Mouse (Mus musculus) spleen, adult 2 months (tissue): Measurements from ENCODE around the gene Adamts13. TPM values are rescaled to one million over a fixed set of nuclear protein-coding genes. Genes with fewer than 3 reads are reported as not detected.
A peak's percentile ranks its signal among the peaks of the same experiment; 100 is the strongest.

Experiments
- DNase-seq, 2 experiments: peaks; one replicate each; pipeline versions ENCODE4 v3.0.0 to v3.0.0-alpha.2; 2012 to 2021; ENCODE audit warnings: low spot score in 2 of 2, low read depth in 1 of 2
- H3K27ac ChIP-seq: fragments of 200-500 bp; 2 replicates; pipeline ENCODE4 v1.5.1; 2012; ENCODE audit warnings: low read length, inconsistent platforms; ENCODE audit not compliant: insufficient read depth
- H3K27me3 ChIP-seq: fragments of 200-500 bp; 2 replicates; pipeline ENCODE4 v1.6.1; 2012; ENCODE audit warnings: mild to moderate bottlenecking, moderate library complexity, low read length, inconsistent platforms; ENCODE audit not compliant: control insufficient read depth, insufficient read depth
- H3K36me3 ChIP-seq: fragments of 200-500 bp; 2 replicates; pipeline ENCODE4 v1.6.1; 2012; ENCODE audit warnings: mild to moderate bottlenecking, low read length, inconsistent platforms; ENCODE audit not compliant: control insufficient read depth, insufficient read depth
- H3K4me1 ChIP-seq: fragments of 200-500 bp; 2 replicates; pipeline ENCODE4 v1.6.1; 2011; ENCODE audit warnings: inconsistent platforms; ENCODE audit not compliant: control insufficient read depth, insufficient read depth, insufficient read length
- H3K4me3 ChIP-seq: fragments of 200-500 bp; 2 replicates; pipeline ENCODE4 v1.5.1; 2011; ENCODE audit warnings: mild to moderate bottlenecking, inconsistent platforms; ENCODE audit not compliant: insufficient read depth, insufficient read length; ENCODE audit errors: extremely low read depth
- CTCF ChIP-seq: fragments of 200-500 bp; IDR thresholded peaks from 2 replicates; pipeline ENCODE4 v1.5.1; 2011; ENCODE audit warnings: mild to moderate bottlenecking, inconsistent platforms; ENCODE audit not compliant: insufficient read depth, insufficient read length, insufficient replicate concordance; ENCODE audit errors: extremely low read depth
- POLR2A ChIP-seq: fragments of 200-500 bp; IDR thresholded peaks from 2 replicates; pipeline ENCODE4 v1.6.1; 2011; ENCODE audit warnings: low read depth, low read length, inconsistent platforms
- WGBS: fragments of 180-500 bp; shearing (Covaris S2); methylation state at CpG from one replicate; pipeline ENCODE4 v1.1.7; 2018; 5-methylcytosine and 5-hydroxymethylcytosine counted together
- polyA plus RNA-seq: library from polyadenylated mRNA; depleted of rRNA; stranded (reverse); fragments of >200 nt; gene quantifications from 2 replicates; pipeline ENCODE4 v1.2.3, GENCODE M21; 2012

Gene Adamts13
- polyA plus RNA-seq, 1 experiment = 2.4 TPM

DNA sequence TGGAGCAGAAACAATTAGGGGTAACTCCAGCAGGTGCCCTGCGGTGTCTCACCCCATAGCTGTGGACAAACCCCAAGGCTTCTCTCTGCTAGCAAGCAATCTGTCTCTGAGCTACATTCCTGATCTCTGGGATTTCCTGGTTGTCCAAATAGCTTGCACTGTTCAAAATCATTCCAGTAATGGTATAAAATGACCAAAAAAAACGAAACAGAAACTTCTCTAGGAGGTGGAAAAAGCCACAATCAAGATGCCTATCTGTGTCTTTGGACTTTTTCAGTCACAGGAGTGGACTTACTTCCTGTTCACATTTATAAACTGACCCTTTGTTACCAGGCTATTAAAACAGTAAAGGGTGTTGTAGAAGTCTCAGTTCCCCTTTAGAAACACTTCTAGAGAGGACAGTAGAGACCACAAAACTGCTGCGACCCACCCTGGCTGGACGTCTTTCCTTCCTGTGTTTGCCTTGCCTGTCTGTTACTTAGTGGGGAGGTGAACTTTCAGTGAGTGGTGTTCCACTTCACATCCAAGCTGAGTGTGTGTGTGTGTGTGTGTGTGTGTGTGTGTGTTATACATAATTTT lies 55.3 kb downstream of the Adamts13 start:
- peak overlapping the region; percentile 84 for H3K27ac ChIP-seq
- 12% methylated on average over 4 of the region's 4 CpGs for WGBS
- H3K36me3 ChIP-seq = no peaks in the 10 kb centered on the region
- TF ChIP-seq POLR2A (no peak), CTCF (no peak)
- H3K27me3 ChIP-seq = no peaks in the 10 kb centered on the region
- peaks cover 26% of the 10 kb centered on the region for H3K4me1 ChIP-seq
- H3K4me3 ChIP-seq = peak overlapping the region; percentile 55
- DNase-seq = peak; percentile 27 to 39

DNA sequence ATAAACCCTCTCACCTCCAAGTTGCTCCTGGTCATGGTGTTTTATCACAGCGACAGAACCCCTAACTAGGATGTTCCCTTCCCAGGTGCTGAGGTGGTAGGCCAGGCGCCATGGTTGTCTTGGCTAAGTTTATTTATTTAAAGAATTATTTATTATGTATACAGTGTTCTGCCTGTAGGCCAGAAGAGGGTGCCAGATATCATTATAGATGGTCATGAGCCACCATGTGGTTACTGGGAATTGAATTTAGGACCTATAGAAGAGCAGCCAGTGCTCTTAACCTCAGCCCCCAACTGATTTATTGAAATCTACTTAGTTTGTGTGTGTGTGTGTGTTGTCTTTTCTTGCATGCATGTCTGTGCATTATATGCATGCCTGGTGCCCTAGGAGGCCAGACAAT lies 59.1 kb downstream of the Adamts13 start:
- DNase-seq = no peak
- H3K4me1 ChIP-seq = peaks cover 3% of the 10 kb centered on the region; the same call in 1 of the 2 replicates
- 77% methylated on average over 2 of the region's 2 CpGs for WGBS

DNA sequence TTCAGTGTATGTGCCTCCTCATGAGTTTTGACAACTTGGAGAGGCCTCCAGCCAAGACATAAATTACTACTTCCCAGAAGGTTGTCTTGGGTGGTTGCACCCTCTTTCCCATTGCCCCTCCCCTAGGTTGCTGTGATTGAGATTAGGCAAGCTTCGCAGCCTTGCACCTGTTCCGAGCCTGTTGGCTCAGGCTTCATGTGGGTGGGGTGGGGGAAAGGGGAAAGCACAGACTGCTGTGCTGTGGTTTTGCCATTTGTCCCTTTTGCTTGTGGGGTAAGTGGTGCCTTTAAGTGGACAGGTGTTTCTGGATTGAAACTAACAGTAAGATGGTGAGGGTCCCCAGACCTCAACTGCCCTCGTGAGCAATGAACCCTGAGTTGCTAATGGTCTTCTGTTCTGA lies 62.8 kb downstream of the Adamts13 start:
- Histone ChIP-seq H3K4me1 (no peaks in the 10 kb centered on the region), H3K4me3 (no peak overlapping the region), H3K27me3 (no peaks in the 10 kb centered on the region), H3K36me3 (no peaks in the 10 kb centered on the region), H3K27ac (no peak overlapping the region)
- TF ChIP-seq CTCF = no peak
- no peak for TF ChIP-seq POLR2A
- WGBS = 22% methylated on average over 3 of the region's 3 CpGs
- no peak for DNase-seq

More for the DNA sequence above, 59.1 kb downstream of the Adamts13 start:
- no peak overlapping the region for H3K27ac ChIP-seq
- H3K27me3 ChIP-seq = no peaks in the 10 kb centered on the region
- no peaks in the 10 kb centered on the region for H3K36me3 ChIP-seq
- H3K4me3 ChIP-seq = no peak overlapping the region
- TF ChIP-seq CTCF = no peak
- TF ChIP-seq POLR2A = no peak

DNA sequence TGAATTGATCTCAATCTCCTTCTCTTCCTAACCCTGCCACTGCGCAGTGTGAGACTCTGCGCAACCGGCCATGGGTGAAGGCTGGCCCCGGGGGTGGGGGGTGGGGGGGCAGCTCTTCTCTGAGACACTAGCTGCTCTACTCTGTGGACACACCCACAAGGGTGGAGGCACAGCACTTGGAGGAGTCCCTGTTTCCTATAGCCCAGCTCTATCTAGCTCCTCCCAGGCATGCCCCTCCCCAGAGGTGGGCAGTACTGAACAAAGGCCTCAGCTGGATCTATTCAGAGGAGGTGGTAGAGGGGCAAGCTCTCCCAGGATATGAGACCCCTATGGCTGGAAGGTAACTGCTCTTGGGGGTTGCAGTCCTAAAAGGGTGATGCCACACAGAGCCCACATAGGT lies 63.8 kb downstream of the Adamts13 start:
- 79% methylated on average over 4 of the region's 4 CpGs for WGBS
- no peak overlapping the region for H3K4me3 ChIP-seq
- no peak overlapping the region for H3K27ac ChIP-seq
- H3K27me3 ChIP-seq = no peaks in the 10 kb centered on the region
- no peaks in the 10 kb centered on the region for H3K4me1 ChIP-seq
- TF ChIP-seq POLR2A (no peak), CTCF (no peak)
- no peaks in the 10 kb centered on the region for H3K36me3 ChIP-seq
- DNase-seq = no peak

DNA sequence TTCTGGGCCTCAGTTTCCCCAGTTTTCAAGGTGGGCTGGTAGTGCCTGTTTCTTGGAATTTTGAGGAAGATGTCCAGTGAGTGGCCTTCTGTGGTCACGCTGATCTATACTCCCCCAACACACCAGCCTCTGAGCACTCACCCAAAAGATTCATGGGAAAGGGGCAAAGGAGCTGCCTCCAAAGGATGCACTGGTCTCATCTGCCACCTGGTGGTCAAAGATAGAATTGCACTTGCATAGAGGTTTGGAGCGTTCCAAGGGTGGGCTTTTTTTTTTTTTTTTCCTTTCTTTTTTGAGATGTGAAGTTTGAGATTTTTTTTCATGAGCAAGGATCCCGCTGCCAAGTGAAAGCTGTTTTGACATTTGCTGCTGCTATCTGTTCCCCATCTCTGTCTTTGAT lies 65.4 kb downstream of the Adamts13 start:
- peak; percentile 25 to 66 for DNase-seq
- no peak overlapping the region for H3K27ac ChIP-seq
- no peaks in the 10 kb centered on the region for H3K4me1 ChIP-seq
- TF ChIP-seq POLR2A (no peak), CTCF (peak; percentile 82; the same call in 1 of the 2 replicates)
- WGBS = 0% methylated on average over 3 of the region's 3 CpGs
- no peaks in the 10 kb centered on the region for H3K36me3 ChIP-seq
- no peak overlapping the region for H3K4me3 ChIP-seq
- H3K27me3 ChIP-seq = no peaks in the 10 kb centered on the region

DNA sequence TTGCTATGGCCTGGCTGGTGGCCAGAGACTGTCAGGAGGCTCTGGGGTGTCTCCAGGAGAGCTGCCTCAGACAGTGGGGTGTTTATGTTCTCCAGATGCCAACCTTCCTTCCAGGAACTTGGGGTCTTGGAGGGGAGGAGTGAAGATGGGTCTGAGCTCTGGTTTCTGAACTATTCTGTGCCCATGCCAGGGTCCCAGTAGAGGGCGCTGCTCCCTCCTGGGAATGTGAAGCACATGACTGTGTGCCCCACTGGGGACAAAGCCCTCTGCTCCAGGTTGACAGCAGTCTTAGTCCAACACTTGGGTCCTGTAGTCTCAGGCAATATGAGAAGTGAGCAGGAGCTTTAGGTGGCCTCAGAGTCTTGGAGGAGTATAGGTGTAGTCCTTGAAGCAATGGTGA lies 66.1 kb downstream of the Adamts13 start:
- Histone ChIP-seq H3K4me3 (no peak overlapping the region), H3K27me3 (no peaks in the 10 kb centered on the region), H3K4me1 (no peaks in the 10 kb centered on the region), H3K36me3 (no peaks in the 10 kb centered on the region), H3K27ac (no peak overlapping the region)
- 0% methylated on average over 1 of the region's 1 CpGs for WGBS
- no peak for DNase-seq
- TF ChIP-seq CTCF (no peak), POLR2A (no peak)

DNA sequence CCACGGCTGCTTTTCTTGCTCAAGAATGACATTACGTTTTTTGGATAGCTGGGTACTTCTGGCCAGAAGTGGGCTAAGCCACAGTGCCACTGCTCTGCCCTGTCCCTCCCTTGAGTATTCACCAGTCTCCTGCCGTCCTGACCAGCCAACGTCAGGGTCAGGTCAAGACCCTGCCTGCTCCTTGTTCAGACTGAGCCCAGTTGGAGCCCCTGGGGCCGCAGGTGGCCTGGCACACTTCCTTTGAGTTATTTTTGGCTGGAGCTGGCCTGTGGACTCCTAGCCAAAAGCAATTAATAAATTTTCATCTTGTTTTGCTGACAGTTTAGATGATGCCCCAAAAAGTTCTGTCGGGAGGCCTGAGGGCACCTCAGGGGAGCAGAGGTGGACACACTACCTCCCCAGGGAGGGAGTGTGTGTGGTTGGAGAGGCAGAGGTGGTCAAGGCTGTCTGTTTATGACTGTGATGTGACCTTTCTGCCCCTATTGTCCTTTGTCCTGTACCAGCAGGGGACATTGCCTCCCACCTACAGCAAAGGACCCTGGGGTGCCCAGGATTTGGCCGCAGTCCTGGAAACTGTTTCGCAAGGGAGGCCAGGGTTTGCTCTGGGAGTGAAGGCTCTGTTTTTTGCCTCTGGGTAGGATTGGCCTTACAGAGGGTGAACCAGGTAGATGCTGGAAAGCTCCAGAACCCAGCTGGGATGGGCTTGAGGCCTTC lies 69.1 kb downstream of the Adamts13 start:
- DNase-seq = no peak
- Histone ChIP-seq H3K4me1 (no peaks in the 10 kb centered on the region), H3K27ac (no peak overlapping the region), H3K27me3 (no peaks in the 10 kb centered on the region), H3K4me3 (no peak overlapping the region), H3K36me3 (no peaks in the 10 kb centered on the region)
- 63% methylated on average over 8 of the region's 8 CpGs for WGBS
- TF ChIP-seq CTCF (no peak), POLR2A (no peak)
